Mouse (Mus musculus): ENCODE measurements around the gene Golga1.
"Not testable (repeated sequence)": the region's sequence is repeated elsewhere in the genome, so short reads cannot be mapped to it uniquely, and the experiment has no call there.

Gene Golga1

DNA sequence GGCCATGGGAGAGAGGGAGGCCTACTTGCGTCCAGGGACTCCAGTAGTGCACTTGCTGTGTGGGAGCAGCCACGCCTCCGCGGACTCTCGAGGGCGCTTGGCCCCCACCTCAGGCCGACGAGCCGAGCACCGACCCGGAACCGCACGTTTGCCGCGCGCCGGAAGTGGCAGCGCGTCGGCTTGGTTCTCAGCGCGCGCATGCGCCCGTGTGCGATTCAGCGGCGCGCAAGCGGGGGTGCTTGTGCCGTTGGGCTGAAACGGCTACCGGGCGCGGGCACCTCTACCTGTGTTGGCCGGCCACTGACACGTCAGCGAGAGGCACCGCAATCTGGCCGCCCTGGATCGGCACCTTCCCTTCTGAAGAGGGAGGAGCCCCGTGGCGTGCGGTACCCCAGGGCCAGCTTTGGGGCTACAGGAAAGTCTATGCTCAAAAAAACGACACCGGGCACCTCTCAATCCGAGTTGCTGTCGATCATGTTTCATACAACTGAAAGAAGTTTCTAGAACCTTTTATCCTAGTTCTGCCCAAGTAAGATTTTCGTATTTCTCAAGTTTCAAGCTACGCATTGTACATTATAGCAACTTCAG lies at the start of gene Golga1:
TSS of gene Golga1 (minus strand) at position 142 of the 588 bp plus-strand sequence.
- in situ Hi-C loops (cut with MboI; ENCODE audit: unreplicated experiment in 2 of 2) = loop anchor here in 1 of 2 experiments (10.0 kb wide), 1 partner anchor 141 kb away; the partner anchor contains the start of gene Nr6a1

DNA sequence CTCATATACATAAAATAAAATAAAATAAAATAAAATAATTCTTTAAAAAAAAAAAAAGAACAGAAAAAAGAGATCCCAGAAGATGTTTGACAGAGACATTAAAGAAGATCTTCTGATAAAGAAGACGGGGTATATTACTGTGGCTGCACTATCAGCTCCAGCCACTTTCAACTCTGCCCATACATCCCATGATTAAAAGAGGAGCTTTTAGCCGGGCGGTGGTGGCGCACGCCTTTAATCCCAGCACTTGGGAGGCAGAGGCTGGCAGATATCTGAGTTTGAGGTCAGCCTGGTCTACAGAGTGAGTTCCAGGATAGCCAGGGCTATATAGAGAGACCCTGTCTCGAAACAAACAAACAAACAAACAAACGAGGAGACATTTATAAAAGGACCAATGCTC lies 48.8 kb upstream of the Golga1 start:
- in situ Hi-C loops (cut with MboI; ENCODE audit: unreplicated experiment in 2 of 2) = no loop called here

DNA sequence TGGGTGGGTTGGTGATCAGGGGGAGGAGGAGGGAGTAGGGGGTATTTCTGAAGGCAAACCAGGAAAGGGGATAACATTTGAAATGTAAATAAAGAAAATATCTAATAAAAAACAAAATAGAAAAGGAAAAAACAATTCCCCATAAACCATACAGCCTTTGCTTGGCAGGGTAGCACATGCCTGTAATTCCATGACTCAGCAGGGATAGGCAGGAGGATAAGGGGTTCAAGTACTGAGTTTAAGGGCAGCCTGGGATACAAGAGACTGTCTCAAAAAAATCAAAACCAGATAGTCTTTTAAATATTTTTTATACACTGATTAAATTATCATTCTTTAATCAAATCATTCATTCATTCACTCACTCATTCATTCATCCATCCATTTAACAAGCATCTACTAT lies 45.2 kb upstream of the Golga1 start:
- in situ Hi-C loops (cut with MboI; ENCODE audit: unreplicated experiment in 2 of 2) = no loop called here

- in situ Hi-C loops (cut with MboI; ENCODE audit: unreplicated experiment in 2 of 2) = not testable (repeated sequence)
These were observed 44.4 kb upstream of the Golga1 start for GRCm38 (mm10) chr2:39109712-39110111.

DNA sequence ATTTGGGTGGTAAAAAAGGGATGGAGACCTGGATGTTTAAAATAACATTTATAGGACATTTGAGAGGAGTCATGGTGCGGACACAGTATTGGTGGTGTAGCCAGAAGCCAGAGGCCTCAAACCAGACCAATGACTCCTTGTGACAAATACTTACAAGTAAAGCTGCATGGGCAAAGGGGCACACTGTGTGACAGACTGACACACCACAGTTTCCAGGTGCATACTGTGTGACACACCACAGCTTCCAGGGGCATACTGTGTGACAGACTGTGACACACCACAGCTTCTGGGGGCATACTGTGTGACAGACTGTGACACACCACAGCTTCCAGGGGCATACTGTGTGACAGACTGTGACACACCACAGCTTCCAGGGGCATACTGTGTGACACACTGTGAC lies 34.6 kb upstream of the Golga1 start:
- in situ Hi-C loops (cut with MboI; ENCODE audit: unreplicated experiment in 2 of 2) = loop anchor here in 1 of 2 experiments (25.0 kb wide), 1 partner anchor 262 kb away; no protein-coding TSS in a partner anchor

GRCm38 (mm10) chr2:39097993-39098392 lies 32.7 kb upstream of the Golga1 start:
- in situ Hi-C loops (cut with MboI; ENCODE audit: unreplicated experiment in 2 of 2) = loop anchor here in 1 of 2 experiments (25.0 kb wide), 1 partner anchor 264 kb away; no protein-coding TSS in a partner anchor

DNA sequence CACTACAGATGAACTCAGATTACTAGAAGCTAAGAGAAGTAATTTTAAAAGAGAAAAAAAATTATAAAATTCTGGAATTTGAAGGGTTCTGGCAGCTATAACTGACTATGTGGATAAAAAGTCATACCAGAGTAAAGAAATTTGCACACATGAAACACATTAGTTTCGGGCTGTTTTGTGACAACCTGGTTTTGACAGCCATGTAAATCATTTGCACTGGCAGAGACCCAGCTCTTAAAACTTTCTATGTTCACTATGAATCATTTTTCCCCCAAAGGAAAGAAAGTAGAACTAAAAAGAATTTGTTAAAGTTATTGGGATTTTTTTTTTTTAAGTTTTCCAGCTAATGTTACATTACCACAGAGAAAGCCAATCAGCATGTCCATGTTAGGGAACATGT lies 26.6 kb upstream of the Golga1 start:
- in situ Hi-C loops (cut with MboI; ENCODE audit: unreplicated experiment in 2 of 2) = loop anchor here in 1 of 2 experiments (25.0 kb wide), 1 partner anchor 270 kb away; no protein-coding TSS in a partner anchor

- in situ Hi-C loops (cut with MboI; ENCODE audit: unreplicated experiment in 2 of 2) = loop anchor here in 1 of 2 experiments (25.0 kb wide), 1 partner anchor 280 kb away; no protein-coding TSS in a partner anchor
These were observed 17.4 kb upstream of the Golga1 start for GRCm38 (mm10) chr2:39082706-39083105.

GRCm38 (mm10) chr2:39070666-39071065 lies 5.3 kb upstream of the Golga1 start:
- in situ Hi-C loops (cut with MboI; ENCODE audit: unreplicated experiment in 2 of 2) = no loop called here

DNA sequence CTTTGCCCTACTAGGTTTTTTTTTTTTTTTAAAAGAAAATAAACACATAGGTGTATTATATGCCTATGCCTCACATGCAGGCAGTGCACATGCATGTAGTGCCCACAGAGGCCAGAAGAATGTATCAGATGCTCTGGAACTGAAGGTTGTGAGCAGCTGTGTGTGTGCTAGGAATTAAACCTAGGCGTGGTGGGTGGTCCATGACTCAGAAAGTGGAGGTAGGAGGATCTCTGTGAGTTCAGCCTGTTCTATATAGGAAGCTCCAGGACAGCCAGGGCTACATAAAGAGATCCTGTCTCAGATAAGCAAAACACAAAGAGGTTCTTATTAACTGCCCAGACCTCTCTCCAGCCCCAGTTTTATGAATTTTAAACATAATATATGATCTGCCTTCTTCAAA lies 3.8 kb upstream of the Golga1 start:
- in situ Hi-C loops (cut with MboI; ENCODE audit: unreplicated experiment in 2 of 2) = loop anchor here in 1 of 2 experiments (10.0 kb wide), 1 partner anchor 144 kb away; the partner anchor contains the start of gene Nr6a1

DNA sequence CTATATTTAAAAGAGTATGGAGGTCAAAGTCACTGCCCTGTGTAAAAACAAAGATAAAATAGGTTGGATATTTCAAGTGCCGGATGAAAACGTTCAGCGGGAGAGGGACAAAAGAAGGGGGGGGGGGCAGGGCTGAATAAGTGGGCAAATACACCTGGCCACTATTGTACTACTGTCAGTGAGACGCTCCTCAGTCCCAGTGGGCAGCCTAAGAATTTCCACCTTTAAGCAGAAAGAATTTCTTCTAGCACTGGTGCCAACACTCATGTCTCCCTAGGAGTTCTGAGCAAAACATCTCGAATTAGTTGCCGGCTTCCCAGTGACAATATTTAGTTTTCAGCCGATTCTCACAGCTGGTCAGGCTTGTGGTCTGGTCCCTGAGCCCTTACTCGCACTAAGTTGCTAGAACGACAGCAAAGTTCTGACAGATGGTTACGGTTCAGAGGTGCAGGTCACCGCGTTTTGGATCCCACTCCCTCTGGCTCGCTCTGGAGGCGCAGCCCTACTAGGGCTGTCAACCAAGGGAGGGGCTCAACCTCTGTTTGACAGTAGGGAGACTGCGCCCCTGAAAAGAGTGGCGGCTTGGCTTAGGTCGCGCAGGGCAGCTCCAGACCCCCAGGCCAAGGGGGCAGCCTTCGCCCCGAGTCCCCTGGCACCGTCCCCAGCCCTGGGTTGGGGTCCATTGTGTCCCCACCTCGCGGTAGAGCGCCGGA lies 498 bp downstream of the Golga1 start:
- in situ Hi-C loops (cut with MboI; ENCODE audit: unreplicated experiment in 2 of 2) = loop anchor here (5.0 to 10.0 kb wide), 3 partner anchors 38 to 140 kb away; partner anchors contain the start of gene Nr6a1 (in 1 of the 2)

GRCm38 (mm10) chr2:39048515-39048914 lies 16.8 kb downstream of the Golga1 start:
- in situ Hi-C loops (cut with MboI; ENCODE audit: unreplicated experiment in 2 of 2) = no loop called here

DNA sequence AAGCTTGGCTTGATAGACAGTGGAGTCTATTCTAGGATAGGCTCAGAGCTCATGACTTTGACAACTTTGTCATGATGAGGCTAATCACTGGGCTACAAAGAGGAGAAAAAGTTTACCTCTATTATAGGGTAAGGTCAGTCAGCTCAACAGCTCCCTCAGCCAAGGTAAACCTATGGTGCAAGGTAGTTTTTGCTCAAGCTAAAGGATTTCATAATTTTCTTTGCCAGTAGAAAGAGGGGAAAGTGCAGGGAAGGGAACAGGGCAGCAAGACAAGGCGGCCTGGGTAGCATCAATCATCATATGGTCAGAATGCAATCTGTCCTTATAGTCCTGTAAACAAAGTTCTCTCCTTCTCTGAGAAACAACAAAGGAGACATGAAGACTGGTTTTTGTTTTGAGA lies 25.1 kb downstream of the Golga1 start:
- in situ Hi-C loops (cut with MboI; ENCODE audit: unreplicated experiment in 2 of 2) = no loop called here

- in situ Hi-C loops (cut with MboI; ENCODE audit: unreplicated experiment in 2 of 2) = no loop called here
These were observed 33.7 kb downstream of the Golga1 start for GRCm38 (mm10) chr2:39031611-39032010.

GRCm38 (mm10) chr2:39020004-39020403 lies 45.3 kb downstream of the Golga1 start:
- in situ Hi-C loops (cut with MboI; ENCODE audit: unreplicated experiment in 2 of 2) = loop anchor here in 1 of 2 experiments (25.0 kb wide), 1 partner anchor 1658 kb away; the partner anchor contains the start of gene Pdcl

- in situ Hi-C loops (cut with MboI; ENCODE audit: unreplicated experiment in 2 of 2) = loop anchor here (5.0 to 25.0 kb wide), 2 partner anchors 46 to 1654 kb away; partner anchors contain the start of gene Pdcl (in 1 of the 2)
These were observed 48.8 kb downstream of the Golga1 start for GRCm38 (mm10) chr2:39016581-39016980.

GRCm38 (mm10) chr2:39012768-39013279 lies 52.5 kb downstream of the Golga1 start:
- in situ Hi-C loops (cut with MboI; ENCODE audit: unreplicated experiment in 2 of 2) = loop anchor here (5.0 to 25.0 kb wide), 3 partner anchors 174 to 1651 kb away; partner anchors contain the start of gene Pdcl (in 1 of the 2)

- in situ Hi-C loops (cut with MboI; ENCODE audit: unreplicated experiment in 2 of 2) = loop anchor here (5.0 to 25.0 kb wide), 3 partner anchors 175 to 1650 kb away; partner anchors contain the start of gene Pdcl (in 1 of the 2)
These were observed 53.4 kb downstream of the Golga1 start for GRCm38 (mm10) chr2:39011971-39012370.

DNA sequence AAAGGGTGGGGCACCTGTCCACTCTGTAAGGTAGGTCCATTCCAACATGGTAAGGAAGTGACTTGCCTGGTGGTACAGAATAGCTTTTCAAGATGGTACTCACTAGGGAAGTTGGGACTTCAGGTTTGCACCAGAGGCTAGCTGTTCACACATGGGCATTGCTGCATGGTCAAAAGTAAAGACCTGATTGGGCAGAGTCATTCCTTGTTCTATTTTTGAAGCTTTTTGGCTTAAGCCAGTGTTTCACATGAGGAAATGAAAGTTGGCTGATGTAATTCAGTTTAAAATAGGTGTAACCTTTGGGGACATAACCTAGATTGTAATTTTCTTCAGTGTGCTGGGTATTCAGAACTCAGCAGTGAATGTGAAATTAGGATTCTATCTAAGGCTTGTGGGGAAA lies 54.1 kb downstream of the Golga1 start:
- in situ Hi-C loops (cut with MboI; ENCODE audit: unreplicated experiment in 2 of 2) = loop anchor here (5.0 to 25.0 kb wide), 3 partner anchors 176 to 1649 kb away; partner anchors contain the start of gene Pdcl (in 1 of the 2)

GRCm38 (mm10) chr2:39010144-39010543 lies 55.2 kb downstream of the Golga1 start:
- in situ Hi-C loops (cut with MboI; ENCODE audit: unreplicated experiment in 2 of 2) = loop anchor here (5.0 to 25.0 kb wide), 3 partner anchors 177 to 1648 kb away; partner anchors contain the start of gene Pdcl (in 1 of the 2)

DNA sequence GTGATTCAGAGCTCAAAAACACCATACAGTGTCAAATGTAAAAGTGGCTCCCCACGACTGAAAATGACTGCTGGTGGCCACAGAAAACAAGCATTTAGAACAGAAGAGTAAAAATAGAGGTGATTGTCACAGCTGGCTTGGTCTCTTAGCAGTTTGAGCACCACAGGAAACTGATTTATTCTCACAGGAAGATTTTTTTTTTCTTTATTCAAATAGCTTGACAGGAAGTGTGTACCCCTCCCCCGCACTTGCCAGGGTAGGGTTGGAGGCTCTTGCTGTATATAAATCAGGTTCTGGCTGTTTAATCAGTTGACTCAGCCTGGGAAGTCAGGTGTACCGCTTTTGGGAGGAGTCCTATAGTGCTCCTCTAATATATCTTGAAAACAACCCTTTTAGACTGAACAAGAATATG lies 56.4 kb downstream of the Golga1 start:
- in situ Hi-C loops (cut with MboI; ENCODE audit: unreplicated experiment in 2 of 2) = loop anchor here in 1 of 2 experiments (25.0 kb wide), 1 partner anchor 1647 kb away; the partner anchor contains the start of gene Pdcl

Measured in v-Abl transformed pro-B cells (cell line).